Mouse (Mus musculus) embryonic facial prominence, embryonic 13.5 days (tissue): Measurements from ENCODE around the gene Cemip. TPM values are rescaled to one million over a fixed set of nuclear protein-coding genes. Genes with fewer than 3 reads are reported as not detected.

Experiments used
- ATAC-seq: fragments of 200-750 bp; cut with Nextera tagmentation; 2 replicates; pipeline ENCODE4 v1.8.0; 2017; ENCODE audit warnings: low read depth; ENCODE audit not compliant: insufficient number of reproducible peaks, insufficient read depth, low FRiP score, low TSS enrichment
- H3K27ac ChIP-seq: fragments of 300-500 bp; sonication (generic); 2 replicates; pipeline ENCODE4 v1.5.1; 2015; ENCODE audit warnings: moderate library complexity, mild to moderate bottlenecking, inconsistent platforms
- H3K27me3 ChIP-seq: fragments of 300-500 bp; sonication (generic); 2 replicates; pipeline ENCODE4 v1.6.1; 2015; ENCODE audit warnings: mild to moderate bottlenecking, inconsistent platforms
- H3K36me3 ChIP-seq: fragments of 300-500 bp; sonication (generic); 2 replicates; pipeline ENCODE4 v1.6.1; 2015; ENCODE audit warnings: mild to moderate bottlenecking, inconsistent platforms
- H3K4me1 ChIP-seq: fragments of 300-500 bp; sonication (generic); 2 replicates; pipeline ENCODE4 v1.6.1; 2015; ENCODE audit warnings: inconsistent platforms
- H3K4me2 ChIP-seq: fragments of 300-500 bp; sonication (generic); 2 replicates; pipeline ENCODE4 v1.6.1; 2015; ENCODE audit warnings: moderate library complexity, mild to moderate bottlenecking, inconsistent platforms
- H3K4me3 ChIP-seq: fragments of 300-500 bp; sonication (generic); 2 replicates; pipeline ENCODE4 v1.5.1; 2015; ENCODE audit warnings: mild to moderate bottlenecking, inconsistent platforms
- H3K9ac ChIP-seq: fragments of 300-500 bp; sonication (generic); 2 replicates; pipeline ENCODE4 v1.6.1; 2015; ENCODE audit warnings: mild to moderate bottlenecking, inconsistent platforms
- H3K9me3 ChIP-seq: fragments of 300-500 bp; sonication (generic); 2 replicates; pipeline ENCODE4 v1.6.1; 2016; ENCODE audit warnings: inconsistent platforms
- WGBS: fragments of 180-500 bp; shearing (Covaris S2); methylation state at CpG from one replicate; pipeline ENCODE4 v1.1.7; 2015; ENCODE audit warnings: mixed read lengths; 5-methylcytosine and 5-hydroxymethylcytosine counted together
- polyA plus RNA-seq: library from polyadenylated mRNA; unstranded; fragments of >200 nt; fragmentation: Nextera tagmentation; extraction: Ambion mirVana; gene quantifications from 2 replicates; pipeline ENCODE4 v1.2.1, GENCODE M21; 2015

Gene Cemip
- polyA plus RNA-seq, 1 experiment from 2014 or later: 0.25 TPM

GRCm38 (mm10) chr7:84053856-84054255 is 32.4 kb downstream of the Cemip start:
- H3K9me3 ChIP-seq: no peaks in the 10 kb centered on the region
- H3K27me3 ChIP-seq: no peaks in the 10 kb centered on the region
- 91% methylated on average over 7 of the region's 7 CpGs for WGBS
- H3K4me2 ChIP-seq: no peak overlapping the region
- no peak overlapping the region for H3K27ac ChIP-seq
- no peak overlapping the region for H3K4me3 ChIP-seq
- ATAC-seq: no peak
- H3K9ac ChIP-seq: no peak overlapping the region
- no peaks in the 10 kb centered on the region for H3K36me3 ChIP-seq
- peaks cover 10% of the 10 kb centered on the region for H3K4me1 ChIP-seq

DNA sequence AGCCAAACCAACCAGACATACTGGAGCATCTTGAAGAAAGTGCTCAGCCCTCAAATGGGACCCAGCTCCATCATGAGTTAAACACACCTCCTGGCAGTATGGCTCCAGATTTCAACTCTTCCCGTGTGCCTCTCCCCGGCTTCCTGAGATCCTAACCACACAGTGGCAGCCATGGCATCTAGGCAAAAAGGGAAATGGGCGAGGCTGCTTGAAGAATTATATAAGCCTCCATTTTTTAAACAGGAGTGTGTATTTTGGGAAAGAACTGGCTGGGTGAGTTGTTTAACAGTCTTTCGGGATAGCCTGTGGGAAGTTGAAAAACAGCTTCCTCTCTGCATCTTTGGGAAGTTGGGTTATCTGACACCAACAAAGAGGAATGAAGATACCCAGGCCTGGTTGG is 34.9 kb downstream of the Cemip start:
- no peaks in the 10 kb centered on the region for H3K9me3 ChIP-seq
- WGBS: 80% methylated on average over 4 of the region's 4 CpGs
- no peak overlapping the region for H3K4me3 ChIP-seq
- no peaks in the 10 kb centered on the region for H3K27me3 ChIP-seq
- H3K4me1 ChIP-seq: peaks cover 8% of the 10 kb centered on the region
- H3K4me2 ChIP-seq: no peak overlapping the region
- no peaks in the 10 kb centered on the region for H3K36me3 ChIP-seq
- no peak overlapping the region for H3K9ac ChIP-seq
- ATAC-seq: no peak
- no peak overlapping the region for H3K27ac ChIP-seq

- no peak overlapping the region for H3K4me2 ChIP-seq
- H3K9me3 ChIP-seq: no peaks in the 10 kb centered on the region
- H3K4me1 ChIP-seq: no peaks in the 10 kb centered on the region
- no peak for ATAC-seq
- H3K27me3 ChIP-seq: no peaks in the 10 kb centered on the region
- H3K36me3 ChIP-seq: no peaks in the 10 kb centered on the region
- H3K9ac ChIP-seq: no peak overlapping the region
- no peak overlapping the region for H3K27ac ChIP-seq
- 76% methylated on average over 4 of the region's 4 CpGs for WGBS
- H3K4me3 ChIP-seq: no peak overlapping the region
These were observed 40.8 kb downstream of the Cemip start for GRCm38 (mm10) chr7:84045546-84045945.

DNA sequence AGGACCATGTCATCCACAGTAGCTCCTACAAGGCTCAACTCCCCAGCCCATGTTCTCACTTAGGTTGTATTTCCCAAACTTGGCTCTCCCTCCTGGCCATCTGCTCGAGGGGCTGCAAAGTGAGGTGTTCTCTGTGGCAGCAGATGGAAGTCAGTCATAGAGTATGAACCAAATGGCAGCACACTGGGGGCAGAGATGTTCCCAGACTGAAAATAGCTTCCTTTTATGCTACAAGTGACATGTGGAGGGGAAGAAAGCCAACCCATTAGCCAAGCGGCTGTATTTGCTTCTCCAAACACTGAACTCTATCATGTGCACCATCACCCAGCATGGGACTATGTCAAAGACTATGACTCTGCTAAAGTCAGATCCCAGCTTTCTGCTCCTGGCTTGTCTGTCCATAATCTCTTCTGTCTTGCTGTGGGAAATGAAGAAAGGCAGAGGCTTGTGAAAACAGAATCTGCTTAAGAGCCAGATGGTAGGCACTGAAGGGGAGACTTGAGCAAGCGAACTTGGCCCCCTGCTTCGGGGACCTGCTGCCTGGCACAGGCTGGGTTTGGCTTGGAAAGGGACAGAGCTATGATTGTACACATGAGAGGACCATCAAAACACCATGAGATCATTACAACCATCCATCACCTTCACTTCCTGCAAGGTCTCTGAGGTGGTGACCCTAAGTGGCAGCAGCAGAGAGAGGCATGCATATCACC is 41.6 kb downstream of the Cemip start:
- Histone ChIP-seq H3K36me3 (no peaks in the 10 kb centered on the region), H3K9me3 (no peaks in the 10 kb centered on the region), H3K4me3 (no peak overlapping the region), H3K4me2 (no peak overlapping the region), H3K27me3 (no peaks in the 10 kb centered on the region), H3K27ac (no peak overlapping the region), H3K9ac (no peak overlapping the region), H3K4me1 (no peaks in the 10 kb centered on the region; the same call in 1 of the 2 replicates)
- no peak for ATAC-seq
- WGBS: 84% methylated on average over 4 of the region's 4 CpGs

DNA sequence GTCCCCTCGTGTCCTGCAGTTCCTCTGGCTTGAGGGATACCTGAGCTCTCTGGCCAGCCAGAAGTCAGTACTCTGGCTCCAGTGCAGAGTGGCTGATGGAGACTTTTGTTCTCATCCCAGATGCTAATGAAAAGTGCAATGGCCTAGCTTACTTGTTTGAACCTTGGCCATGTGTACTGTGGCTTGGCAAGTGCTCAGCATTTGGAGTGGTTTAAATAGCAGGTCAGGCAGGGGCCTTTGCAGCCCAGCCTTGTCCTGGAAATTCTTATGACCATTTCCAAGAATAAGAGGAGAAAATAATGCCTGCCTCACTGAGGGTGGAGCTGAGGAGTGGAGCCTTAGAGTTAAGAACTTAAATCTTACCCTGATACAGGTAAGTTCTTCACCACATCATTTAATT is 43.6 kb downstream of the Cemip start:
- WGBS: 74% methylated on average over 1 of the region's 1 CpGs
- Histone ChIP-seq H3K9me3 (no peaks in the 10 kb centered on the region), H3K27me3 (no peaks in the 10 kb centered on the region), H3K4me3 (no peak overlapping the region), H3K27ac (no peak overlapping the region), H3K36me3 (no peaks in the 10 kb centered on the region), H3K4me1 (no peaks in the 10 kb centered on the region; the same call in 1 of the 2 replicates), H3K4me2 (no peak overlapping the region), H3K9ac (no peak overlapping the region)
- no peak for ATAC-seq

DNA sequence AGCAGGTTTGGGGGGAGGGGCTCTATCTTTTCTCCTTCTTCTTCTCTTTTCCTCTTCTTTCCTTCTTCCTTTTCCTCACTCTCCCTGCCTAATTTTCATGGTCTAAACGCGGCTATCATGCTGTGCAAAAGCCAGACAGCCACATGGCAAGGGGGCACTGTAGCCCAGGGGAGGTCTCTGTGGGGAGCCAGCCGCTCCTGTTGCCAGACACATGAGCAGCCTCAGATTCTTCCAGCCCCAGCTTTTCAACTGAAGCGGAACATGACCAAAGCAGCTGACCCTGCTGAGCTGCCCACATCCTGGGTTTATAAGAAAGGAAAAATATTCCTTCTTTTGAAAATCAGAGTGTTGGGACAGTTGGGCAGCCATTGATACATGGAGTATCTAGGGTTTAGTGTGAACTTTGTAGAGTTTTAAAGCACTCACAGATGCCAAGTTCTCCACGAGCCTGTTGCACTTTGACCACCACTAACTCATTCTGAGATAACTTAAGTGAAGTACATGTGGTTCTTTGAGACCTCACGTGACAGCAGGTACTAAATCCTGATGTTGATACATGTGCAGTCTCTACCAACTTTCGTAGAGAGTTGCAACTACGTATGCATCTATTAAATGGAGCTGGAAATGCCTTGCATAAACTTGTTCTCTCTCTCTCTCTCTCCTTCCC is 46.3 kb downstream of the Cemip start:
- ATAC-seq: no peak
- Histone ChIP-seq H3K9me3 (no peaks in the 10 kb centered on the region), H3K9ac (no peak overlapping the region), H3K4me1 (no peaks in the 10 kb centered on the region; the same call in 1 of the 2 replicates), H3K27me3 (no peaks in the 10 kb centered on the region), H3K27ac (no peak overlapping the region), H3K36me3 (no peaks in the 10 kb centered on the region), H3K4me3 (no peak overlapping the region), H3K4me2 (no peak overlapping the region)
- WGBS: 58% methylated on average over 8 of the region's 8 CpGs

GRCm38 (mm10) chr7:84038642-84039041 is 47.7 kb downstream of the Cemip start:
- WGBS: 92% methylated on average over 10 of the region's 10 CpGs
- Histone ChIP-seq H3K9me3 (no peaks in the 10 kb centered on the region), H3K27ac (no peak overlapping the region), H3K4me2 (no peak overlapping the region), H3K36me3 (no peaks in the 10 kb centered on the region), H3K4me1 (no peaks in the 10 kb centered on the region; the same call in 1 of the 2 replicates), H3K27me3 (no peaks in the 10 kb centered on the region), H3K4me3 (no peak overlapping the region), H3K9ac (no peak overlapping the region)
- no peak for ATAC-seq

- Histone ChIP-seq H3K27ac (no peak overlapping the region), H3K4me3 (no peak overlapping the region), H3K9me3 (no peaks in the 10 kb centered on the region), H3K27me3 (no peaks in the 10 kb centered on the region), H3K36me3 (no peaks in the 10 kb centered on the region), H3K9ac (no peak overlapping the region), H3K4me1 (no peaks in the 10 kb centered on the region), H3K4me2 (no peak overlapping the region)
- ATAC-seq: no peak
- 58% methylated on average over 1 of the region's 1 CpGs for WGBS
These were observed 53.5 kb downstream of the Cemip start for GRCm38 (mm10) chr7:84032831-84033230.

DNA sequence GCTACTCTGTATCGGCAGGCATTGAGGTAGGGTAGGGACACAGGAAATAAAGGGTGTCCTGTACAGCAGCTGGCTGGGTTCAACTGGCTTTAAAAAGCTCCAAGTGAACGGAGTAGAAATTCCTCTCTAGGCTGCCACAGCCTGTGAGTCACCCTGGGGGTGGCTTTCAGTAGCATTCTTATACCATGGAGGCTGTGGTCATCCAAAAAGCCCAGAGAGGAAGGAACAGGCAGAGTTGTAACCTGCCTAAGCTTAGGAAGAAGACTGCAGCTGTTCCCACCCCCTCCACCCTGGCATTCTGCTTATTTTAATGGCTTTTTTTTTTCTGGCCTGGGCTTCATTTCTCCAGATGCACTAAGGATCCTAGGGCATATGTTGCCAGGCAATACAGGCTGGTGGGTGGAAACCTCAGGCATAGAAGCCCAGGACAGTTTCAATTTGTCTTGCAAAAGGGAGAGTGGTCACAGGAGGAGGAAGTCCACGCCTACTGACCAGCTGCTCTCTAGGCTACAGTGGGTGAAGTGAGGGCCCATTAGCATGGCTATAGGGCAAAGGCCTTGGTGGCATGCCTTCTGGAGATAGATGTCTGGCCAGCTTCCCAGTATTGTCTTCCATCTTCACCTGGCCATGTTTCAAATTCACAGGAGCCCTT is 57.1 kb downstream of the Cemip start:
- ATAC-seq: no peak

DNA sequence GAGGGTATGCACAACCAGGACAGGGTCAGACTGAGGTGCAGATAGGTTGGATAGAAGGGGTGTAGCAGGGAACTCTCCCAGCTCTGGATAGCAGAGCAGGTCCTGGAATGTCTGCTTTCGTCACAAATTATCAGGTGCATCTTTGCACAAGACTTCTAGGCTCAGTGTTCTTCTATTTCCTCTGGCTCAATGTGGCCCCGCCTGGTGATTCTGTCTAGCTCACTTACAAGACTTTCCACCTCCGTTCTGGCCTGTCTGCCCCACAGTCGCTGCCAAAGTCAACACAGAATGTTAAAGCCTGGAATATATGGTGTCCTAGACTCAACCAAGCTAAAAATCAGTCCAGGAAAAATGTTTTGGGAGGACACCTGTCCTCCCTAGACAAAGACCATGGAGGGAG is 57.9 kb downstream of the Cemip start:
- no peak for ATAC-seq
- Histone ChIP-seq H3K9ac (no peak overlapping the region), H3K27ac (no peak overlapping the region), H3K4me1 (no peaks in the 10 kb centered on the region), H3K36me3 (no peaks in the 10 kb centered on the region), H3K4me2 (no peak overlapping the region), H3K4me3 (no peak overlapping the region), H3K27me3 (no peaks in the 10 kb centered on the region), H3K9me3 (no peaks in the 10 kb centered on the region)
- WGBS: 71% methylated on average over 4 of the region's 4 CpGs

More for the DNA sequence above, 57.1 kb downstream of the Cemip start:
- Histone ChIP-seq H3K36me3 (no peaks in the 10 kb centered on the region), H3K4me3 (no peak overlapping the region), H3K27ac (no peak overlapping the region), H3K9ac (no peak overlapping the region), H3K27me3 (no peaks in the 10 kb centered on the region), H3K9me3 (no peaks in the 10 kb centered on the region), H3K4me2 (no peak overlapping the region), H3K4me1 (no peaks in the 10 kb centered on the region)
- WGBS: 46% methylated on average over 3 of the region's 3 CpGs

DNA sequence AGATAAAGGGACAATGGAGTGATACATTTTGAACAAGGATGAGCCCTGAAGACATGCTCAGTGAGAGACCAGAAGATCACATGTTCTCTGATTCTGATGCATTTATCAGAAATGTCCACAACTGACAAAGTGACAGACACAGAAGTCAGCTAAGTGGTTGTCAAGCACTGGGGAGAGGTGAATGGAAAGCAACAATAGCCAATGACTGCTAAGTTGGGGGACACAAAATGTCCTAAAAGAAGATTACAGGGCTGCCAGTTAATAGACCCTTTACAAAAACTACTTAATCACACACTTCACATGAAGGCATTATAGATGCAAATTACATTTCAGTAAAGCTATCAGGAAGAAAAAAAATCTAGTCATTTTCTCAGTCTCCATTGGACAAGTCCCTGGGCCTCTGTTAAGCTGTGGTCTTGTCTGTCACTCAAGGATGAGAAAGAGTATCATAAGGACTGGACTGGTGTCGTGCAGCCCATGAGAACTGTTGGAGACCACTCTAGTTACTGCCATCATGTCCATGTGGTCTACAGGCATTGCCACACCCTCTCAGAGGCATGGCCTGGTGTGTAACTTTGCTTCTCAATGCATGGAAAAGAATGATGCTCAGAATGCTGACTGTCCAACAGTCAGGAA is 59.2 kb downstream of the Cemip start:
- no peak overlapping the region for H3K4me3 ChIP-seq
- ATAC-seq: no peak

More for the DNA sequence above, 59.2 kb downstream of the Cemip start:
- no peak overlapping the region for H3K4me2 ChIP-seq
- no peaks in the 10 kb centered on the region for H3K27me3 ChIP-seq
- H3K27ac ChIP-seq: no peak overlapping the region
- no peak overlapping the region for H3K9ac ChIP-seq
- 75% methylated on average over 1 of the region's 1 CpGs for WGBS
- H3K36me3 ChIP-seq: no peaks in the 10 kb centered on the region
- no peaks in the 10 kb centered on the region for H3K4me1 ChIP-seq
- H3K9me3 ChIP-seq: no peaks in the 10 kb centered on the region
